Mouse (Mus musculus) embryonic stem cell, embryonic (primary cell): Measurements from ENCODE around the gene Lamb3.

Source experiments
- CTCF ChIA-PET, 4 experiments: fragments of 300-600 bp in 2 of 4; fragments of 350-600 bp in 2 of 4; sonication (Branson Sonifier 250); formaldehyde crosslinking; loops; one replicate each; lab custom pipeline; 2022; ENCODE audit warnings: inconsistent platforms in 2 of 4; lab: Charles Lee
- POLR2A ChIA-PET, 4 experiments: fragments of 300-600 bp in 2 of 4; fragments of 350-600 bp in 2 of 4; sonication (Branson Sonifier 250); formaldehyde crosslinking; loops; one replicate each; lab custom pipeline; 2022; ENCODE audit warnings: antibody characterized with exemption in 4 of 4, inconsistent platforms in 1 of 4; lab: Charles Lee

The Lamb3 gene

GRCm38 (mm10) chr1:193359199-193359598 is 151.7 kb downstream of the Lamb3 start:
- CTCF ChIA-PET: interaction anchor here in 3 of 4 experiments (0.5 to 1.0 kb wide), 3 partner anchors 35 to 564 kb away, joined by 3 to 15 read pairs (median 3); no protein-coding TSS in a partner anchor
- POLR2A ChIA-PET: no interaction called here

DNA sequence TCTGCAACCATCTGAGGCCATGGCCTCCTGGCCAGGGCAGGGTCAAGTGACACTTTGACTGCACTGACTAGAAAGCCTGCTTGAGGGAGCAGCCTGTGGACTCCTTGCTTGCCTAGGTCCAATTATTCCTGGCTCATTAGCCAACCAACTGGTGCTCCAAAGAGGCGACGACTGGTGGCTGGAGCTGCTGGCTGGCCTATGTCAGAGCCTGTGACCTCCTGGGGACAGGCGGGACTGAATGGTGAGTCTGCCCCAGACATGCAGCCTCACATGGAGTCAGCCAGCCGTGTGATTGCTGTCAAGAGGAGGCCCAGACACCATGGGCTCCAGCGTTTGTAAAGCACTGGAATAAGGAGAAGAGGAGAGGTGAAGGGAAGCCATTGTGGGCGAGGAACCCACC is 153.7 kb downstream of the Lamb3 start:
- POLR2A ChIA-PET: interaction anchor here in 1 of 4 experiments (0.9 kb wide), 1 partner anchor 17 kb away, joined by 4 read pairs; no protein-coding TSS in a partner anchor
- CTCF ChIA-PET: interaction anchor here in 1 of 4 experiments (3.0 kb wide), 1 partner anchor 21 kb away, joined by 20 read pairs; no protein-coding TSS in a partner anchor

DNA sequence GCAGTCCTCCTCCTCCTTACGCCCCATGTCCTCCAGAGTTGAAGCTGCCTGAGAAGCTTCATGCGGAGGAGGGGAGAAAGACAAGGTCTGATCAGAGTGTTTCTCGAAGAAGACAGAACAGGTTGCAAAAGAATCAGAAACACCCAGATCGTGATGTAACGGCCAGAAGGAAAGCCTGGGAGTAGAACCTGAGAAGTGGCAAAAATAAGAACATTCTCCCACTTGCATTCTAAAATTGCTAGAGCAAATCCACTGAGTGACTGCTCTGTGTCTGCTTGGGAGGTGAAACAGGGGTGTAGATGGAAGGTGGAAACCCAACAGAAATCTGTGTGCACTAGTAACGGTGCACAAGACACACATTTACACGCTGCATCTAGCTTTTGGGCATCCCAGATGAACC is 154.6 kb downstream of the Lamb3 start:
- POLR2A ChIA-PET: interaction anchor here in 1 of 4 experiments (0.7 to 0.9 kb wide), 2 partner anchors 16 to 224 kb away, joined by 3 to 4 read pairs; no protein-coding TSS in a partner anchor
- CTCF ChIA-PET: interaction anchor here in 1 of 4 experiments (0.9 to 3.0 kb wide), 3 partner anchors 14 to 32 kb away, joined by 4 to 20 read pairs (median 4); no protein-coding TSS in a partner anchor

- ChIA-PET POLR2A (interaction anchor here (0.6 to 2.1 kb wide), 5 partner anchors 8 to 235 kb away, joined by 3 to 9 read pairs (median 3); no protein-coding TSS in a partner anchor), CTCF (interaction anchor here (0.6 to 3.0 kb wide), 29 partner anchors 9 to 157 kb away, joined by 3 to 20 read pairs (median 4); partner anchors contain the start of genes G0s2 (in 1 of the 4) and Lamb3 (in 1 of the 4))
Measured at GRCm38 (mm10) chr1:193363801-193364231, 156.3 kb downstream of the Lamb3 start.

- ChIA-PET POLR2A (interaction anchor here in 2 of 4 experiments (1.2 to 2.1 kb wide), 4 partner anchors 12 to 95 kb away, joined by 3 to 6 read pairs (median 4); partner anchors contain the start of gene G0s2 (in 1 of the 2)), CTCF (interaction anchor here (0.6 to 3.2 kb wide), 12 partner anchors 9 to 498 kb away, joined by 3 to 15 read pairs (median 3); no protein-coding TSS in a partner anchor)
Measured at GRCm38 (mm10) chr1:193368055-193368454, 160.6 kb downstream of the Lamb3 start.

DNA sequence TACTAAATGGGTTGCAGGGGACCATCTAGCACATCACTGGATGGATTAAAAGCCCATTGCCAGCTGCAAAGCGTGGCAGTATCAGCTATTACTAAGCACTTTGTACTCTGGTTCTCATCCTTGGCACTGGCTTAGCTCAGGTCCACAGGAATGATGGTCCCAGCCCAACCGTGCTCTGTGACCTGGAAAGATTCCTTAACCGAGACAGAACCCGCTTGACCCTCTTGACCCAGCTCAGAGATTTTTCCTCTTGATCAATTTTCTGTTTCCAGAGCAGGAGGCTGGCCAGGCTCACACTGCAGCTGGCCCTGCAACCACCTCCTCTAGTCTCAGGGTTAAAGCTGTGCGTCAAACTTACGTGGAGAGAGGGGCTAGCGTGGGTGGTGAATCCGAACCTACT is 161.6 kb downstream of the Lamb3 start:
- POLR2A ChIA-PET: interaction anchor here in 2 of 4 experiments (0.6 to 2.1 kb wide), 4 partner anchors 13 to 608 kb away, joined by 4 to 6 read pairs (median 4); no protein-coding TSS in a partner anchor
- CTCF ChIA-PET: interaction anchor here in 3 of 4 experiments (0.9 to 2.4 kb wide), 9 partner anchors 13 to 499 kb away, joined by 3 to 9 read pairs (median 3); no protein-coding TSS in a partner anchor

DNA sequence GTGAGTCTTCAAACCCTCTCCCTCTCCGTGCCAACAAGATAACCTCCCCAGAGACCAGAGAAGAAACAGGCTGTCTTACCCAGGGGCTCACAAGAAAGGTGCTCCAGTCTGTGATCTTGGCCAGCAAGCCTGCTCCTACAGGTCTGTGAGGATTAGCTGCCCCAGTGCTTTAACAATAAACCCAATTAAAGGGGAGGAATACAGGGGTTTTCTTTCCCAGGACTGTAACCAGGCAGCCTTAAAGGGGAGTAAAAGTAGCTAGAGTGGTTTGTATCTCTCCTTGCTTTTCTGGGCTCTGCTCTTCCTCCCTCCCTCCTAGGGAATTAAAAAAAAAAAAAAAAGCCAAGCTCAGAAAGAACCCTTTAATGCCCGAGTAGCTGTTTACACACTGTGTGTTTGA is 162.6 kb downstream of the Lamb3 start, which contains the start of gene Camk1g:
Camk1g (minus strand) TSS at position 203 of the 400 bp plus-strand sequence.
- CTCF ChIA-PET: interaction anchor here in 3 of 4 experiments (0.6 to 2.4 kb wide), 8 partner anchors 12 to 177 kb away, joined by 3 to 8 read pairs (median 3); no protein-coding TSS in a partner anchor

GRCm38 (mm10) chr1:193373906-193374413 is 166.5 kb downstream of the Lamb3 start:
- ChIA-PET POLR2A (interaction anchor here in 2 of 4 experiments (0.5 to 1.7 kb wide), 5 partner anchors 10 to 244 kb away, joined by 4 to 9 read pairs (median 6); partner anchors contain the start of gene Diexf (in 1 of the 2)), CTCF (interaction anchor here in 3 of 4 experiments (0.7 to 4.6 kb wide), 11 partner anchors 9 to 130 kb away, joined by 3 to 21 read pairs (median 4); no protein-coding TSS in a partner anchor)

More for the DNA sequence above, 162.6 kb downstream of the Lamb3 start, which contains the start of gene Camk1g:
- POLR2A ChIA-PET: interaction anchor here in 1 of 4 experiments (1.2 kb wide), 1 partner anchor 12 kb away, joined by 4 read pairs; no protein-coding TSS in a partner anchor

- CTCF ChIA-PET: interaction anchor here (0.5 to 2.6 kb wide), 54 partner anchors 8 to 586 kb away, joined by 3 to 18 read pairs (median 4); partner anchors contain the start of genes G0s2 (in 3 of the 4), Diexf (in 2 of the 4) and Lamb3 (in 1 of the 4)
- POLR2A ChIA-PET: interaction anchor here in 3 of 4 experiments (0.6 to 1.4 kb wide), 5 partner anchors 13 to 629 kb away, joined by 3 to 4 read pairs (median 3); partner anchors contain the start of gene Diexf (in 1 of the 3)
Measured at GRCm38 (mm10) chr1:193376478-193377134, 169.1 kb downstream of the Lamb3 start.

GRCm38 (mm10) chr1:193379634-193380033 is 172.1 kb downstream of the Lamb3 start:
- ChIA-PET POLR2A (no interaction called here), CTCF (no interaction called here)

GRCm38 (mm10) chr1:193380877-193381276 is 173.4 kb downstream of the Lamb3 start:
- ChIA-PET POLR2A (interaction anchor here in 1 of 4 experiments (1.1 kb wide), 1 partner anchor 13 kb away, joined by 4 read pairs; no protein-coding TSS in a partner anchor), CTCF (interaction anchor here in 3 of 4 experiments (0.6 to 2.3 kb wide), 5 partner anchors 17 to 722 kb away, joined by 3 to 7 read pairs (median 4); partner anchors contain the start of genes Diexf (in 1 of the 3) and G0s2 (in 1 of the 3))

- ChIA-PET POLR2A (interaction anchor here in 2 of 4 experiments (0.8 to 1.4 kb wide), 4 partner anchors 12 to 208 kb away, joined by 3 to 4 read pairs (median 4); partner anchors contain the start of gene Camk1g (in 1 of the 2)), CTCF (interaction anchor here (0.5 to 2.3 kb wide), 47 partner anchors 8 to 1485 kb away, joined by 3 to 21 read pairs (median 4); partner anchors contain the start of genes Camk1g (in 2 of the 4), G0s2 (in 2 of the 4) and Syt14 (in 1 of the 4))
Measured at GRCm38 (mm10) chr1:193381597-193382404, 174.3 kb downstream of the Lamb3 start.

DNA sequence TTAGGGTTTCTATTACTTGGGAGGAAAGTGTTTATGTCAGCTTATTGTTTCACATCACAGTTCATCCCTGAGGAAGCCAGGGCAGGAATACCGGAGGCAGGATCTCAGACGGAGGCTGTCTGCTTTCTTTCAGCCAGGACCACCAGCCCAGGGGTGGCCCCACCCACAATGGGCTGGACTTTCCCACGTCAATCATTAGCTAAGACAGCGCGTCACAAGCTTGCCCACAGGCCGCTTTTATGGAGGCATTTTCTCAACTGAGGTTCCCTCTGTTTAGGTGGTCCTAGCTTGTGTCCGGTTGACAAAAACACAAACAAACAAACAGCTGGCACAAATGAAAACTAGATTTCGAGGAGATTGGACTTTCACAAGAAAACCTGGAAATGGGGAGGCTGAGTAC is 174.9 kb downstream of the Lamb3 start:
- POLR2A ChIA-PET: interaction anchor here in 2 of 4 experiments (0.8 to 1.4 kb wide), 3 partner anchors 13 to 208 kb away, joined by 3 to 4 read pairs (median 3); partner anchors contain the start of gene Camk1g (in 1 of the 2)
- CTCF ChIA-PET: interaction anchor here (0.5 to 2.3 kb wide), 71 partner anchors 9 to 1484 kb away, joined by 3 to 21 read pairs (median 3); partner anchors contain the start of genes Camk1g (in 2 of the 4), G0s2 (in 2 of the 4) and Syt14 (in 1 of the 4)

- POLR2A ChIA-PET: interaction anchor here in 2 of 4 experiments (0.8 to 1.4 kb wide), 3 partner anchors 13 to 209 kb away, joined by 3 to 4 read pairs (median 3); partner anchors contain the start of gene Camk1g (in 1 of the 2)
- CTCF ChIA-PET: interaction anchor here (0.6 to 2.3 kb wide), 68 partner anchors 9 to 1484 kb away, joined by 3 to 21 read pairs (median 4); partner anchors contain the start of genes G0s2 (in 2 of the 4), Camk1g (in 1 of the 4) and Syt14 (in 1 of the 4)
Measured at GRCm38 (mm10) chr1:193382841-193383462, 175.5 kb downstream of the Lamb3 start.

DNA sequence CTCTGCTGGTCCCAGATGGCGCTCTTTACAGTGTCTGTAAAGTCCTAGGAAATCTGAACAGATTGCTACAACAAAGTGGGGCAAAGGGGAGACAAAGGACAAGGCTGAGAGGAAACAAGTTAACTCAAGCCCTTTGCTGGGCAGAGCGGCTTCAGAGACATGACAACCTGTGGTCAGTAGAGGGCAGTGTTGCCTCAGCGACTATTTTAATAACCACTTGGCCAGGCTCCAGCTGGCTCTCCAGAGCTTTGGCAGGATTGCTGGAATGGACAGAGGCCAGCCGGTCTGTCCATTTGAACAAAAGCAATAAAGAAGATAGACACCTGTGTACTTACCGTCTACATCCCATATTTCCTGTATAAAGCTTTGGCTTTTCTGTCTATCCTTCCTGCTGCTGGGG is 178.6 kb downstream of the Lamb3 start:
- CTCF ChIA-PET: interaction anchor here (0.6 to 2.4 kb wide), 20 partner anchors 9 to 1431 kb away, joined by 3 to 16 read pairs (median 4); partner anchors contain the start of gene Camk1g (in 1 of the 4)
- POLR2A ChIA-PET: no interaction called here

- ChIA-PET POLR2A (interaction anchor here in 1 of 4 experiments (0.6 kb wide), 1 partner anchor 193 kb away, joined by 4 read pairs; no protein-coding TSS in a partner anchor), CTCF (interaction anchor here in 2 of 4 experiments (1.3 to 2.4 kb wide), 4 partner anchors 11 to 53 kb away, joined by 4 to 16 read pairs (median 8); no protein-coding TSS in a partner anchor)
Measured at GRCm38 (mm10) chr1:193387241-193387640, 179.7 kb downstream of the Lamb3 start.
